ENCODE assay signal across 14 mouse cellular contexts in the genomic region with DNA sequence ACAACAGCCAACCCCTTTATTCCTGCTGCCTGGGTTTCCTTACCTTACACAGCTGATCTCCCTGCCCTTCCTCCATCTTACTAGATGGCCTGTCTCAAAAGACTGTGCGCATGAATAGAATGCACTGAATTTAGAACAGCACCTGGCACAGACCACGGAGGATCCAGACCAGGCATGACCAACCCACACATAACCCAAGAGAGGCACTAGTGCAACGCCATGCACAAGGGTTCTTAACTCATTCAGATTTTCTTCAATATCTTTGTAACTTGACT. TPM values are rescaled to one million over a fixed set of nuclear protein-coding genes. Genes with fewer than 3 reads are reported as not detected.
DNase-seq lines count a peak whose midpoint lies in the region; ATAC-seq and TF ChIP-seq lines count a peak whose summit lies in the region.
"Had no signal": no experiment of that assay in that cellular context is flagged by ENCODE, and none has a peak within 500 bp of the region (broad histone marks: within the 10 kb centered on the region; RNA-seq: fewer than 3 reads in every experiment).

No protein-coding gene starts in this region.

- TF ChIP-seq POLR2A in bone marrow macrophage, adult 2 months (IDR thresholded peaks at IDR 0.05; ENCODE audit: borderline replicate concordance, low read depth, low read length): no peak

- no peak for ATAC-seq in cerebellum, adult (ENCODE audit: insufficient number of reproducible peaks, low FRiP score, low TSS enrichment)
- ATAC-seq in hindbrain, embryonic 16.5 days: no peak
- no peak for ATAC-seq in hindbrain, embryonic 14.5 days (ENCODE audit: low FRiP score)
- no peak for ATAC-seq in liver, embryonic 13.5 days (ENCODE audit: low read depth)

- no peaks in the 10 kb centered on the region for H3K9me3 ChIP-seq in hindbrain, embryonic 16.5 days (ENCODE audit: control insufficient read depth, low read length)
- H3K9me3 ChIP-seq in hindbrain, embryonic 14.5 days (ENCODE audit: control insufficient read depth, low read length): no peaks in the 10 kb centered on the region
- H3K9me3 ChIP-seq in liver, embryonic 13.5 days (replicated peaks): no peaks in the 10 kb centered on the region
- H3K9me3 ChIP-seq: forebrain, embryonic 12.5 days; kidney, embryonic 15.5 days had no signal

- H3K4me3 ChIP-seq in hindbrain, embryonic 16.5 days (ENCODE audit: low read length): no peak overlapping the region
- no peak overlapping the region for H3K4me3 ChIP-seq in hindbrain, embryonic 14.5 days (replicated peaks; ENCODE audit: low read length)
- H3K4me3 ChIP-seq in bone marrow macrophage, adult 2 months (ENCODE audit: insufficient read depth, low read length): no peak overlapping the region
- no peak overlapping the region for H3K4me3 ChIP-seq in liver, embryonic 13.5 days (replicated peaks)
- H3K4me3 ChIP-seq: forebrain, embryonic 12.5 days; kidney, embryonic 15.5 days had no signal

- H3K9ac ChIP-seq in hindbrain, embryonic 16.5 days (ENCODE audit: low read depth, low read length): no peak overlapping the region
- no peak overlapping the region for H3K9ac ChIP-seq in hindbrain, embryonic 14.5 days
- H3K9ac ChIP-seq in liver, embryonic 13.5 days: no peak overlapping the region; the same call in 1 of the 2 replicates
- H3K9ac ChIP-seq: forebrain, embryonic 12.5 days; kidney, embryonic 15.5 days had no signal

- no peak overlapping the region for H3K4me2 ChIP-seq in hindbrain, embryonic 16.5 days (ENCODE audit: low read length)
- H3K4me2 ChIP-seq in hindbrain, embryonic 14.5 days (replicated peaks): no peak overlapping the region
- H3K4me2 ChIP-seq in liver, embryonic 13.5 days: peak overlapping the region; percentile 49
- H3K4me2 ChIP-seq: forebrain, embryonic 12.5 days; kidney, embryonic 15.5 days had no signal

- H3K36me3 ChIP-seq in hindbrain, embryonic 16.5 days (ENCODE audit: control insufficient read depth, insufficient read depth, low read length): no peaks in the 10 kb centered on the region
- no peaks in the 10 kb centered on the region for H3K36me3 ChIP-seq in hindbrain, embryonic 14.5 days (replicated peaks; ENCODE audit: control insufficient read depth, insufficient read depth)
- H3K36me3 ChIP-seq in liver, embryonic 13.5 days: no peaks in the 10 kb centered on the region
- H3K36me3 ChIP-seq: forebrain, embryonic 12.5 days; kidney, embryonic 15.5 days had no signal

- no peak for TF ChIP-seq CTCF in bone marrow macrophage, adult 2 months (IDR thresholded peaks at IDR 0.05; ENCODE audit: low read depth, low read length)

- WGBS in hindbrain, embryonic 16.5 days: 82% methylated on average over 3 of the region's 3 CpGs
- WGBS in hindbrain, embryonic 14.5 days: 86% methylated on average over 3 of the region's 3 CpGs
- WGBS in liver, embryonic 13.5 days (ENCODE audit: insufficient replicate concordance): 76% methylated on average over 3 of the region's 3 CpGs

- peaks cover 22% of the 10 kb centered on the region for H3K4me1 ChIP-seq in hindbrain, embryonic 16.5 days (ENCODE audit: control insufficient read depth, insufficient read depth, low read depth, low read length)
- H3K4me1 ChIP-seq in hindbrain, embryonic 14.5 days (replicated peaks; ENCODE audit: control insufficient read depth, insufficient read depth, low read length): peaks cover 25% of the 10 kb centered on the region
- H3K4me1 ChIP-seq in bone marrow macrophage, adult 2 months (ENCODE audit: control insufficient read depth, insufficient read depth, low read length): peaks cover 55% of the 10 kb centered on the region
- H3K4me1 ChIP-seq in liver, embryonic 13.5 days (replicated peaks): peaks cover 50% of the 10 kb centered on the region

- peak; percentile 28 to 51 for DNase-seq in cerebellum, postnatal 36 days
- DNase-seq in hindbrain, embryonic 14.5 days (ENCODE audit: low spot score): no peak
- DNase-seq in liver, embryonic 13.5 days: no peak
- no peak for DNase-seq in thymus, postnatal 36 days
- DNase-seq in adrenal gland, postnatal 36 days: no peak
- DNase-seq: B cell, adult 2 months; gastrocnemius, postnatal 25 days; layer of hippocampus, postnatal 36 days; right cerebral cortex, postnatal 25 days had no signal

- no peaks in the 10 kb centered on the region for H3K27me3 ChIP-seq in hindbrain, embryonic 16.5 days (replicated peaks; ENCODE audit: control insufficient read depth, insufficient read depth, low read length)
- no peaks in the 10 kb centered on the region for H3K27me3 ChIP-seq in hindbrain, embryonic 14.5 days (ENCODE audit: control insufficient read depth, insufficient read depth, low read length)
- peaks cover 45% of the 10 kb centered on the region for H3K27me3 ChIP-seq in liver, embryonic 13.5 days
- H3K27me3 ChIP-seq: forebrain, embryonic 12.5 days; kidney, embryonic 15.5 days had no signal

- 0 out of 2 replicates have a peak overlapping the region, but pooled peaks have one; percentile 62 for H3K27ac ChIP-seq in hindbrain, embryonic 16.5 days (ENCODE audit: low read depth, low read length)
- no peak overlapping the region for H3K27ac ChIP-seq in hindbrain, embryonic 14.5 days
- H3K27ac ChIP-seq in bone marrow macrophage, adult 2 months (ENCODE audit: insufficient read depth, low read depth, low read length): peak overlapping the region; percentile 80
- H3K27ac ChIP-seq in liver, embryonic 13.5 days: peak overlapping the region; percentile 69
- H3K27ac ChIP-seq: kidney, embryonic 15.5 days had no signal

RNA-seq across cellular contexts. Expression of a gene that starts 2.9 kb away (rescaled TPM):
- polyA plus RNA-seq in hindbrain, embryonic 16.5 days (2015; fragmentation: Nextera tagmentation; extraction: Ambion mirVana): 54.6 and 59.0 TPM in 2 replicates
- polyA plus RNA-seq in hindbrain, embryonic 14.5 days (2014; fragmentation: Nextera tagmentation; extraction: Ambion mirVana): 37.1 and 39.9 TPM in 2 replicates
- 121 and 142 TPM in 2 replicates for polyA plus RNA-seq in bone marrow macrophage, adult 2 months (2012; ENCODE audit: insufficient read depth, insufficient read length, missing spikeins)
- polyA plus RNA-seq in liver, embryonic 13.5 days (2015; fragmentation: Nextera tagmentation; extraction: Ambion mirVana): 8.5 and 10.8 TPM in 2 replicates
- 100 to 1,000 TPM in 1 of 2 experiments, 10 to 100 TPM in 1; 82.5 to 195 TPM for total RNA-seq in adrenal gland, postnatal 36 days (2021)

Comparison
In these comparisons a context has a peak if more than half of its experiments do, and no peak if none do; other contexts are left out.
1. DNase-seq: peak in cerebellum, postnatal 36 days (2 of 2); none in hindbrain, embryonic 14.5 days (single experiment), liver, embryonic 13.5 days (single experiment), thymus, postnatal 36 days (0 of 2) and adrenal gland, postnatal 36 days (0 of 2).